Mouse (Mus musculus) adrenal gland, postnatal 14 days (tissue): ENCODE results near the gene Parg. TPM values are rescaled to one million over a fixed set of nuclear protein-coding genes. Genes with fewer than 3 reads are reported as not detected.
A peak's percentile ranks its signal among the peaks of the same experiment; 100 is the strongest.
"Not testable (repeated sequence)": the region's sequence is repeated elsewhere in the genome, so short reads cannot be mapped to it uniquely, and the experiment has no call there.

Experiments used
- DNase-seq: peaks from one replicate; pipeline ENCODE4 v3.0.0; 2021; ENCODE audit warnings: mixed read lengths
- total RNA-seq: library from RNA; stranded (reverse); gene quantifications from 2 replicates; pipeline ENCODE4 v1.2.3, GENCODE M21; 2021

Gene Parg
- total RNA-seq, 1 experiment from 2014 or later, result 54.4 TPM

GRCm38 (mm10) chr14:32179393-32180195 is 22.2 kb upstream of the Parg start:
- no peak for DNase-seq

DNA sequence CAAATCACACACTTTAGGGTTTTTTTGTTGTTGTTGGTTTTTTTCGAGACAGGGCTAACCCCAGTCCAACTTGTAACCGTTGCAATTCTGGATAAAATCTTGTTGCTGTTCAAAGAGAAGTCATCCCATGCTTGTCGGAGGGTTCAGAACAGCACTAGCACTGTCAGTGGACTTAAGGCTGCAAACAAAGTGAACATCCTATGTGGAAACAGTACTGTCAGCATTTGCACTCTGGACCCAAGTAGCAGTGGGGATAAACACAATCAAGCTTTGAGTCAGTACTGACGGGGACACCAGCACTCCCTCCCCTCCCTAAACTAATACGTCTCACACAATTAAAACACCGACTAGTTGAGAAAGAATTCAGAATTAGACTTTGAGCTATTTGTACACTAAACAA is 20.9 kb upstream of the Parg start:
- DNase-seq, result no peak

DNA sequence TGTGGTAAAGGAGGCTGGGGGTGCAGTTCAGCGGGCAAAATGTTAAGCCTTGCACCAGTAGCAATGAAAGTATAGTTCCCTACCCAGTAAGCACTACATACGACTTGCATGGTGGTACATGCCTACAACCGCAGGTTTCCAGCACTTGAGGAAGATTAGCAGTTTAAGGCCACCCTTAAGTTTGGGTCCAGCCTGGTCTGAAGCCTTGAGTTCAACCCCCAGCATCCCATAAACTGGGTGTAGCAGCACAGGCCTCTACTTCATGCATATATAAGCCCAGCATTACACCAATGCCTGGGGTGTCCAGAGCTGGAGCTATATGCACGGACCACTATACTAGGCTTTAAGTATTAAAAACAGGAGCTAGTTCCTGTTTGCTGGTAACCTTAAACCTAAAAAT is 17.9 kb upstream of the Parg start:
- no peak for DNase-seq

GRCm38 (mm10) chr14:32190627-32191391 is 10.9 kb upstream of the Parg start:
- peak; percentile 24 for DNase-seq

DNA sequence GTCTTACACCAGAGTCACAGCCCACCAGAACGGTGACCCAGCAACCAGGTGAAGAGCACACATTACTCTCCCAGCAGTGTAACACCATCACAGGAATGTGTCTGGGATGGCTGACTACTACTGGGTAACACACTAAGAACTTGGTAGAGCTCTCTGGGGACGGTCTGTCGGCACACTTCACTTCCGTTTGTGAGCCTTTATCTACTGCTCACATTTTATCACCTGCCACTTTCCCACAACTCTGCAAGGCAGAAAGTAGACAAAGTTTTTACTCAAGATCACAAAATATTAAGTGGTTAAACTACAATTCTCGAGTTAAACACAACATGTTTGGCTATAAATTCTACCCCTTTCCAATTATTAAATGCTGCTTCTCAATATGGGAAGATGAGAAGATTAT is 9.8 kb upstream of the Parg start:
- DNase-seq, result no peak

DNA sequence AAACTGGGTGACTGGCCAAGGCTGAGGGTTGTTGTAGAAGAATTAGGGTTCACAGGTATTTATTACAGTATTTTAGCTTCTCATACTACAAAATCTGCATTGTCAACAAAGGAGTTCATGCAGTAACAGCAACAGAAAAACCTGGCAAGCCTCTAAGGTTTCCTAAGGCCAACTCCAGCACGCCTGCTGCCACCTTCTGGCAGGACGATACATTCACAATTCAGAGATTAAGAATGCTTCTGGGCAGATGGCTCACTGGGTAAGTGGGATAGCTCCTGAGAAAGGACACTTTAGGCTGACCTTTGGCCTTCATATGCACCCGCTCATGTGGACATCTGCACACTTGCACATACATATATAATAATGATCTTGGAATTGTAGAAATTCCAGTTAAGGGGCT is 9.3 kb upstream of the Parg start:
- peak; percentile 80 for DNase-seq

DNA sequence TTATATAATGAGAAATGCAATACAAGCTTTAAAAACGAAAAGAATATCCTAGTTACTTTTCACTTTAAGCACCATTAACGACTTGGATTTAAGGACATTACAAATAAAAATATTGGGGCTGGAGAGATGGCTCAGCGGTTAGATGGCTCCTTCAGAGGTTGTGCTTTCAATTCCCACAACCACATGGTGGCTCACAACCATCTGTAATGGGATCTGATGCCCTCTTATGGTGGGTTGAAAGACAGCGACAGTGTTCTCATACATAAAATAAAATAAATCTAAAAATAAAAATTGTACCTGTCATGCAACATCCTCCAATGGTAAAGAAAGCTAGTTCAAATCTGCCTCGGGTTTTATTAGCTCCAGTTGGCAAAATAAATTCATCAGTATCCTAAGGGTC is 8.2 kb upstream of the Parg start:
- not testable (repeated sequence) for DNase-seq

GRCm38 (mm10) chr14:32201354-32201753 is 395 bp upstream of the Parg start:
- no peak for DNase-seq

GRCm38 (mm10) chr14:32226601-32227000 is 24.9 kb downstream of the Parg start:
- DNase-seq, result no peak

GRCm38 (mm10) chr14:32228996-32229395 is 27.2 kb downstream of the Parg start:
- peak; percentile 72 for DNase-seq

DNA sequence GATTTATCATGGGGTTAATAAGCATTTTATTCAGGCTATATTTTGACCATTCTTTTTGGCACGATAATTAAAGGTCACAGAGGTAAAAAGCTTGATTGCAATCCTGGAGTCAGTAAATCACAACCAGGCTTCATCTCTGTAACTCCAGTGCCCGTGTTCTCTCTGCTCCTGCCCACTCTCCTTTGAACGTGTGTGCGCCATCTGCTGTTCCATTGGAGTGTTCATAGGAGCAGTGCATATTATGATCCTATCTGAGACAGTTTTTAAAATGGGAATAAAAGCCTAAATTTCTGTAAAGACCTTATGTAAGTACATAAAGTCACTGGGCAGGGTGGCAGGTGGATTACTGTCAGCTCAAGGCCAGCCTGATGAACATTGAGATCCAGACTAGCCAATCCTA is 40.7 kb downstream of the Parg start:
- DNase-seq, result no peak

GRCm38 (mm10) chr14:32246019-32246418 is 44.3 kb downstream of the Parg start:
- DNase-seq, result no peak

GRCm38 (mm10) chr14:32249616-32250015 is 47.9 kb downstream of the Parg start:
- DNase-seq, result no peak

- DNase-seq, result no peak
Measured at GRCm38 (mm10) chr14:32260830-32261229, 59.1 kb downstream of the Parg start.

GRCm38 (mm10) chr14:32261741-32262140 is 60.0 kb downstream of the Parg start:
- no peak for DNase-seq

DNA sequence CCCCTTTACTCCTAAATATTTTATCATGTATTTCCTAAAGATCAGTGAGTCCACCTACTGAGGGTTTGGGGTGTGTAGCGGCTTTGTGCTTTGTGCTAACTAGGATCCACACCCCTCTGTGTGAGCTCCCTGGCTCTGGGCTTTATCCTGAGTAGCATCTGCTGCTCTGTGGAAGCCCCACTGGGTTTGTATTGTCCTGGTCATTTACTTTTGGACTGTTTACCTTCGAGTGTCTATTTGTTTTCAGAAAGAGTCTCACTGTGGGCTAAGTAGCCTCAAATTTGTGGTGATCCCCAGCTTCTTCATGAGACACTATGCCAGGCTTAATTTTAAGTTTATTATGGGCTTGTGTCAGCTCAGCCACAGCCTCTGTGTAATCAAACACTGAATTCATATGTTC is 67.2 kb downstream of the Parg start:
- DNase-seq, result no peak

DNA sequence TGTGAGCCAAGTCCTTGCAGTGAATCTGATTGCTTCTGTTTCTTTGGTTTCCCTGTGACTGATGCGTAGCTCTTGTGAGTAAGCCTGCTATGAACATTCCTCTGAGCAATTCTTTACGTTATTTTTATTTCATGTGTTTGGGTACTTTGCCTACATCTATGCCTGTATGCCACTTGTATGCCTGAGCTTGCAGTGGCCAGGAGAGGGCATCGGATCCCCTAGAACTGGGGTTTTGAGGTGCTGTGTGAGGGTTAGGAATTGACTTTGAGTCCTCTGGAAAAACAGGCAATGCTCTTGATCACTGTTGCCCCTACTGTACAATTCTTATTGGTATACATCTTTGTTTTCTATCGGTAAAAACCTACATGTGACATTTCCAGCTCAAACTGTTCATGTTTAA is 67.8 kb downstream of the Parg start:
- DNase-seq, result no peak

DNA sequence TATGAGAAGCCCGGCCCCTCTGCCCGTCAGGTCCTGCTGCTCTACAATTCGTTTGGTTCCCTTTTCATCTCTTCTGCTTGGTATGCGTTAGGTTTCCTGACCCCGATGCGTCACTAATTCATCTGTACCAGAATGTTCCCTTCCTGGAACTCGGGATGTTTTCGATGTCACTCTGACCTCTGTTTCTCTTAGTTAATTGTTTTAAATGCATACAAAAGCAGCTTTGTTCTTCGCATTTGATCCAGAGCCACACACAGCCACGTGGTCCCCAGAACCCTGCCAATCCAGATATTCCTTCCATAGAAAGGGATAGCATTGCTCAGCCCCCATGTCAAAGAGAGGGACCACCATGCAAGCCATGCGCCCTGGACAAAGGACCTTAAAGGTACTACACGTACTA is 99.9 kb downstream of the Parg start:
- DNase-seq, result no peak

DNA sequence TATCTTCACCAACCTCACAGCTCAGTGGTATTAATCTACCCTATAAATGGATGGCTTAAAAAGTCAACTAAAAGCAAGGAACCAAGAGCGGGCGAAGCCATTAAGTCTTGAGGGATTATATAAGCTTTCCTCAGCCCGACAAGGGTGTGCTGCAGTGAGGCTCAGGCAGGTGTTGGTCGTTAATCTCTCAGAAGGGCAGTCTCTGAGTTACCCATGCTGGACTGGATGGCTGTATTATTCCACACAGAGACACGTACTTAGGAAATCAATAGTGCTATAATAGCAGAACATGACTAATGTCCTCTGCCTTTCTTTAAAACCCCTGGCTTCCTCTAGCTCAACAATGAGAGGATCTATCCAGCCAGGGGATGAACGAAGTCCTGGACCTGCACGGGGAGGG is 100.7 kb downstream of the Parg start:
- DNase-seq, result no peak

- peak; percentile 21 for DNase-seq
Measured at GRCm38 (mm10) chr14:32304921-32305320, 103.2 kb downstream of the Parg start.

GRCm38 (mm10) chr14:32309876-32310275 is 108.1 kb downstream of the Parg start:
- DNase-seq, result peak; percentile 83

DNA sequence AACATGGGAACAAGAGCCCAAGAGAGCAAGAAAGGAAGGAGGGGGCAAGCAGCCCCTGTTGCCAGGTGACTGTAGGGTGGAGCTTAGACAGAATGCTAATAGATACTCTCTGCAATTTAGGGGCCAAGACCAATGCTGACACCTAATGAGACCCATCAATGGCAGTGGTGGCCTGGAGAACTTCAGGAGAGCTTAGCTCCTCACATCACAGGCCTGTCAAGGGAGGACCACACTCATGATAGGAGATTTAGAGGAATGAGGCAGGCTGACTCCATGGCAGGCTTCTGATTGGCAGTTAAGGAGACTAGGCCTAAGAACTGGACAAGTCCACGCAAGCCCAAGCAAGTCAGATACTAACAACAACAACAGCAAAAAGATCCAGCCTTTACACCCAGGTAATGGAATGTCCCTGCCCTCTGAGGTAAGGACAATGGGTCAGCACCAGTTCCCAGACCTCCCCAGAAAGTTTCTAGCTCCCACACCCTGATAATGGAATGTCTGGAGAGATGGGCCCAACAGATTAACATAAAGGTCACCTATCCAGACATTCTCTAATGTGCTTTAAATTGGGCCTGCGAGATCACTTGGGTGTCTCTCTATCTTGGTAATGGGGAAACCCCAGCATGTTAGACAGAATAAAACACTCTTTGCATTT is 109.8 kb downstream of the Parg start:
- no peak for DNase-seq

DNA sequence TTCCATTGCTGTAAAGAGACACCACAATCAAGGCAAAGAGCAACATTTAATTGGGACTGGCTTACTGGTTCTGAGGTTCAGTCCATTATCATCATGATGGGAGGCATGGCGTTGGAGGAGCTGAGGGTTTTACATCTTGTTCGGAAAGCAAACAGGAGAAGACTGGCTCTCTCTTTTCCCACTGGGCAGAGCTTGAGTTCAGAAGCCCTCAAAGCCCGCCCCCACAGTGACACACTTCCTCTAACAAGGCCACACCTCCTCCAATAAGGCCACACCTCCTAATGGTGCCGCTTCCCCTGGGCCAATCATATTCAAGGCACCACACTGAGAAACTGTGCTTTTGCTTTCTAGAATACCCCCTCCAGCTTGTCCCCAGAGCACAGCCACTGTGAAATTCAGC is 116.1 kb downstream of the Parg start:
- no peak for DNase-seq
